Comparison of ENCODE assay signal across 9 mouse cellular contexts in genomic region chr14:75721977-75722563, GRCm38 (mm10). TPM values are rescaled to one million over a fixed set of nuclear protein-coding genes. Genes with fewer than 3 reads are reported as not detected.
A peak's percentile ranks its signal among the peaks of the same experiment; 100 is the strongest.
DNase-seq lines count a peak whose midpoint lies in the region; ATAC-seq and TF ChIP-seq lines count a peak whose summit lies in the region.
"Had no signal": no experiment of that assay in that cellular context is flagged by ENCODE, and none has a peak within 500 bp of the region (broad histone marks: within the 10 kb centered on the region; RNA-seq: fewer than 3 reads in every experiment).

No protein-coding gene starts in this region.

- H3K9ac ChIP-seq in forebrain, embryonic 11.5 days (ENCODE audit: low read length) = no peak overlapping the region
- no peak overlapping the region for H3K9ac ChIP-seq in intestine, postnatal 0 days (ENCODE audit: low read depth, low read length)
- H3K9ac ChIP-seq in limb, embryonic 12.5 days (replicated peaks) = no peak overlapping the region

- H3K27ac ChIP-seq in forebrain, embryonic 11.5 days (ENCODE audit: low read depth, low read length) = no peak overlapping the region
- H3K27ac ChIP-seq in intestine, postnatal 0 days (ENCODE audit: low read depth, low read length) = no peak overlapping the region
- H3K27ac ChIP-seq in limb, embryonic 12.5 days = no peak overlapping the region

- ATAC-seq in forebrain, embryonic 11.5 days (replicated peaks; ENCODE audit: low FRiP score) = peak; percentile 49; the same call in 1 of the 2 replicates
- ATAC-seq in intestine, postnatal 0 days = no peak
- peak; percentile 42; the same call in 1 of the 2 replicates for ATAC-seq in limb, embryonic 12.5 days (ENCODE audit: insufficient number of reproducible peaks, insufficient read depth, low FRiP score, low TSS enrichment, low read depth)

- no peaks in the 10 kb centered on the region for H3K4me1 ChIP-seq in forebrain, embryonic 11.5 days (replicated peaks; ENCODE audit: control insufficient read depth, insufficient read depth, low read length)
- H3K4me1 ChIP-seq in intestine, postnatal 0 days (replicated peaks; ENCODE audit: control insufficient read depth, insufficient read depth, low read length) = no peaks in the 10 kb centered on the region
- H3K4me1 ChIP-seq in limb, embryonic 12.5 days (replicated peaks) = no peaks in the 10 kb centered on the region

- peak; percentile 90 for TF ChIP-seq CTCF in intestine, postnatal 0 days (IDR thresholded peaks at IDR 0.05; ENCODE audit: low read depth)

- H3K36me3 ChIP-seq in forebrain, embryonic 11.5 days (ENCODE audit: control insufficient read depth, insufficient read depth, low read length) = peaks cover 4% of the 10 kb centered on the region; the same call in 1 of the 2 replicates
- peaks cover 83% of the 10 kb centered on the region for H3K36me3 ChIP-seq in intestine, postnatal 0 days (ENCODE audit: control insufficient read depth, insufficient read depth)
- peaks cover 83% of the 10 kb centered on the region for H3K36me3 ChIP-seq in limb, embryonic 12.5 days

- H3K27me3 ChIP-seq in forebrain, embryonic 11.5 days (ENCODE audit: control insufficient read depth, insufficient read depth, low read length) = no peaks in the 10 kb centered on the region
- no peaks in the 10 kb centered on the region for H3K27me3 ChIP-seq in intestine, postnatal 0 days (replicated peaks; ENCODE audit: control insufficient read depth, insufficient read depth, low read length)
- no peaks in the 10 kb centered on the region for H3K27me3 ChIP-seq in limb, embryonic 12.5 days

- no peak overlapping the region for H3K4me3 ChIP-seq in forebrain, embryonic 11.5 days (ENCODE audit: low read depth, low read length)
- no peak overlapping the region for H3K4me3 ChIP-seq in intestine, postnatal 0 days (ENCODE audit: low read depth, low read length)
- H3K4me3 ChIP-seq in limb, embryonic 12.5 days (replicated peaks) = no peak overlapping the region
- H3K4me3 ChIP-seq: myocyte had no signal

- DNase-seq in urinary bladder, postnatal 14 days (ENCODE audit: low spot score) = peak; percentile 33
- DNase-seq in urinary bladder, adult 2 months (ENCODE audit: low spot score) = no peak
- peak; percentile 76 for DNase-seq in c-Kit-positive CD71-positive TER-119-negative erythroid progenitor cells, embryonic 14.5 days (ENCODE audit: low read depth)
- DNase-seq in forebrain, embryonic 11.5 days (ENCODE audit: low spot score) = no peak
- peak; percentile 32 to 52 for DNase-seq in natural killer cell, adult 2 months (ENCODE audit: low spot score in 2 of 2)
- peak; percentile 80 for DNase-seq in thymus, postnatal 0 days (ENCODE audit: low spot score)

- H3K4me2 ChIP-seq in forebrain, embryonic 11.5 days (ENCODE audit: low read depth, low read length, severe bottlenecking) = no peak overlapping the region
- no peak overlapping the region for H3K4me2 ChIP-seq in intestine, postnatal 0 days (replicated peaks; ENCODE audit: low read depth)
- H3K4me2 ChIP-seq in limb, embryonic 12.5 days = no peak overlapping the region

- 61% methylated on average over 12 of the region's 12 CpGs for WGBS in forebrain, embryonic 11.5 days
- WGBS in intestine, postnatal 0 days = 57% methylated on average over 12 of the region's 12 CpGs
- WGBS in limb, embryonic 12.5 days = 62% methylated on average over 12 of the region's 12 CpGs

- H3K9me3 ChIP-seq in forebrain, embryonic 11.5 days (ENCODE audit: control insufficient read depth, low read length) = no peaks in the 10 kb centered on the region
- no peaks in the 10 kb centered on the region for H3K9me3 ChIP-seq in intestine, postnatal 0 days (ENCODE audit: control insufficient read depth)
- no peaks in the 10 kb centered on the region for H3K9me3 ChIP-seq in limb, embryonic 12.5 days

RNA-seq across cellular contexts. Expression of gene Cog3, which starts 32.2 kb away (rescaled TPM):
- polyA plus RNA-seq in urinary bladder, adult 2 months (2012; rRNA removed) = 22.4 and 25.1 TPM in 2 replicates
- polyA plus RNA-seq in forebrain, embryonic 11.5 days (2014; fragmentation: Nextera tagmentation; extraction: Ambion mirVana) = 22.5 and 23.9 TPM in 2 replicates
- 9.2 TPM in 2 replicates for polyA plus RNA-seq in intestine, postnatal 0 days (2015; fragmentation: Nextera tagmentation; extraction: Ambion mirVana)
- 26.0 and 27.0 TPM in 2 replicates for polyA plus RNA-seq in limb, embryonic 12.5 days (2016; fragmentation: Nextera tagmentation; extraction: Ambion mirVana)
- polyA plus RNA-seq in thymus, postnatal 0 days (2015; fragmentation: Nextera tagmentation; extraction: Ambion mirVana) = 17.6 and 18.1 TPM in 2 replicates

Comparison
In these comparisons a context has a peak if more than half of its experiments do, and no peak if none do; other contexts are left out.
1. DNase-seq: peak in urinary bladder, postnatal 14 days (single experiment), c-Kit-positive CD71-positive TER-119-negative erythroid progenitor cells, embryonic 14.5 days (single experiment), natural killer cell, adult 2 months (2 of 2) and thymus, postnatal 0 days (single experiment); none in urinary bladder, adult 2 months (single experiment) and forebrain, embryonic 11.5 days (single experiment).